Mouse (Mus musculus) kidney, adult 8-10 months (tissue): ENCODE measurements around the gene Vmn1r28.
"Not testable (repeated sequence)": the region's sequence is repeated elsewhere in the genome, so short reads cannot be mapped to it uniquely, and the experiment has no call there.

Source experiments
- DNase-seq, 2 experiments: peaks; one replicate each; pipeline ENCODE4 v3.0.0; 2022

Gene Vmn1r28

DNA sequence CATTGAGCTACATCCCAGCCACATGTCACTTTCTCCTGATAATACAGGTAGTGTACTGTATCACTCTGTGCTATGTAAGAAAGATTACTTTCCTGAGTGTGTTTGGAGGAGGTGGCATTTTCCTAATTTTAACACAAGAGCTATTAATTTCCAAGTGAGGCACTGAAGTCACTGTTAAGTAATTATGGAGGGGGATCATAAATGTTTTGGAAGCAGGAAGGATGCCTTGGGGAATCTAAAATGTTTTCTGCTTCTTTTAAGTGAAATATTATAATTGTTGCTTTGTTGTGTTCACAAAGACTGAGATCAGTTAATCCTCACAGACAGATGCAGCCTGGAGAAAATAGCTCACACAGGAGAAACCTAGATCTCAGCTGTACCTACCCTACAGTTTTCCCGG is at the start of gene Vmn1r28:
TSS of gene Vmn1r28 (plus strand) at position 301 of the 400 bp plus-strand sequence.
- DNase-seq = no peak

DNA sequence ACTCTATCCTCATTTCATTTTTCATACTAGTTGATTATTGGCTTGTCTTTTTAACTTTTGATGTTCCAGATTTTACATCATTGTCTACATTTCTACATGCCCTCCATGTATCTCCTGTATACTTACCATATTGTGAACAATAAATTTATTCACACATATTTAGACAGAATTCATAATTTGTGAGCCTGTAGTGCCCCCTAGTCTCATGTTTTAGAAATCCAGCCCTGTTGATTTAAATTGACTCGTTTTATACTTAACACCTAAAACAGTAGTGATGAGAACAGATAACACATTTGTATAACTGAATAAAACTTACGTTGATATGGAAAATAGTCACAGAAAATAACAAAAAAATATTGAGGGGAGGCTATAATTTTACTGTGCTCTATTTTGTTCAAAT is 45.7 kb upstream of the Vmn1r28 start:
- no peak for DNase-seq

DNA sequence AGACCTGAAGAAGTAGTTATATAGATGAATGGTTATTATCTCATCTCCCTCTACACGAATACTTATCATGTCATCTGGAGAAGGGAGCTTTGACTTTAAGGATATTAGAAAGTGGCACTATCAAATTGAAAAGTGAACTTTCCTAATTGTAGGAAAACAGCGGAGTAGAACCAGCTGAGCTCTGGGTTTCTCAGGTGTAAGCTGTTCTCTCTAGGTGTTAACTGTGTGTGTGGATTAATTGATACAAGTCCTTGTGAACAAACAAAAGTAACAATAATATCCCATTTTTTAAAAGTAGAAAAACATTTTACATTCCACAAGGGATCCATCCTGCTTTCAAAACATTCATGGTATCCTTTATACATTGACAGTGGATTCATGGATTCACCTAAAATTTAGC is 43.1 kb upstream of the Vmn1r28 start, which contains the start of gene Vmn1r27:
TSS of gene Vmn1r27 (minus strand) at position 101 of the 400 bp plus-strand sequence.
- DNase-seq = no peak

DNA sequence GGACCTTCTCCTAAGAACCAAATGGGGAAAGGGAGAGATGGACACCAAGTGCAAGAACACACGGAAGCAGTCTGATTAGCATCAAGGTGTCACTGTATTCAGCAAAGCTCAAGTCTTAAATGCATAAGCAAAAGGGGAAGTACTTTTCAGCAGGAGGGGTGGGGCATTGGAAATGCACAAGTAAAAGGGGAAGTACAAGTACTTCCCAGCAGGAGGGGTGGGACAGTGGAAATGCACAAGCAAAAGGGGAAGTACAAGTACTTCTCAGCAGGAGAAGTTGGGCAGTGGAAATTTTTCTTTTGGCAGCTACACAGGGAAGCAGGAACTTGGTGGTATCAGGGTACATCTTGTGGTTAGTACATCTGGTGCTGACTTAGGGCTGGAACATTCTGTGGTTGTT is 17.8 kb downstream of the Vmn1r28 start:
- DNase-seq = not testable (repeated sequence)

DNA sequence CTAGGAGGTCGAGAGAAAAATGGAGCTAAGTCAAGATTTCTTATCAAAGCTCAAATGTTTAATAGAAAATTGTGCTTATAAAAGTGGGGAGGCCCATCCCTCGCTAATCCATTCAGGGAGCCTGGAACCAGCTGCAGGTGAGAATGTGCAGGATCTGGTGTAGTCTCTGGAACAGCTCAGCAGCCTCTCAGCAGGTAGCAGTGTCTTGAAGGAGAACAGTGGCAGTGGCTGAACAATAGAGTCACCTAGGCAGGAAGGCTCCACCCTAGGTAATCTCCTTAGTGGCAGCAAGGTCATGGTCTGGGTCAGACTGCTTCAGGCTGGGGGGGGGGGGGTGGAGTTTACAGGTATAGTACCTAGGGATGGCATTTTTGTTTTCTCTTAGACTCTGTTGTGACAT is 30.4 kb downstream of the Vmn1r28 start:
- no peak for DNase-seq

DNA sequence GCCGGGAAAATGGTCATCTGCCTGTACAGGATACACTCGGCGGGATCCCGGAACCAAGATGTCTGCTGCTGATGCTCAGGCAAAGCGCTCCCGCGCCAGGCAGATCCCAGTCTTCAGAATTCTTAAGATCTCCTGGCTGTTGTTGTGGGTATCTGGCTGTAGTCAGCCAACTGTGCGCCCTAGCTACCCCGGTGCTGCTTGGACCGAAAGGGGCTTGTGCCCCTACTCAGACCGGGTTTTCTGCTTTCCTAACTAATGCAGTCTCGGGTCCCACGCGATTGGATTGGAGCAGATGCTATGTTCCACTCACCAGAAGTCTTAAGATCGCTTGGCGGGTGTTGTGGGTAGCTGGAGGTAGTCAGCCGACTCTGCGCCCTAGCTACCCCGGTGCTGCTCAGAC is 36.7 kb downstream of the Vmn1r28 start:
- DNase-seq = not testable (repeated sequence)

DNA sequence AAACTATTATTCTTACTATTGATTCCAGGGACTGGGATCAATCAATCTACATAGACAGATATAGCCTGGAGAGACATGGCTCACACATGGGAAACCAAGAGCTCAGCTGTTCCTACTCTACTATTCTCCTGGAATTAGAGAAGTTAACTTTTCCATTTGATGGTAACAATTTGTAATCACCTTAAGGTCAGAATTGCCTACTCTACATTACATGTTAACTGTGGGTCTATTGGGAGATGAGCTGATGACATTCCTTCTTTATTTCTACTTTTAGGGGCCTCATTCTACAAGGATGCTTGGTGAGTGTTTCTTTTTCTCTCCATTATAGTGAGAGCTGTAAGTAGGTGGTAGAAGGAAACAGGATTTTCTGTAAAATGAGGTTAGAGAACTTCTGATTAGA is 39.4 kb downstream of the Vmn1r28 start, which contains the start of gene Vmn1r29:
TSS of gene Vmn1r29 (plus strand) at position 301 of the 400 bp plus-strand sequence.
- DNase-seq = no peak
